Mouse (Mus musculus): Measurements from ENCODE around the gene Trim33. TPM values are rescaled to one million over a fixed set of nuclear protein-coding genes. Genes with fewer than 3 reads are reported as not detected.
A peak's percentile ranks its signal among the peaks of the same experiment; 100 is the strongest.

Gene Trim33
- polyA plus RNA-seq, 1 experiment from 2014 or later = 10.1 TPM

DNA sequence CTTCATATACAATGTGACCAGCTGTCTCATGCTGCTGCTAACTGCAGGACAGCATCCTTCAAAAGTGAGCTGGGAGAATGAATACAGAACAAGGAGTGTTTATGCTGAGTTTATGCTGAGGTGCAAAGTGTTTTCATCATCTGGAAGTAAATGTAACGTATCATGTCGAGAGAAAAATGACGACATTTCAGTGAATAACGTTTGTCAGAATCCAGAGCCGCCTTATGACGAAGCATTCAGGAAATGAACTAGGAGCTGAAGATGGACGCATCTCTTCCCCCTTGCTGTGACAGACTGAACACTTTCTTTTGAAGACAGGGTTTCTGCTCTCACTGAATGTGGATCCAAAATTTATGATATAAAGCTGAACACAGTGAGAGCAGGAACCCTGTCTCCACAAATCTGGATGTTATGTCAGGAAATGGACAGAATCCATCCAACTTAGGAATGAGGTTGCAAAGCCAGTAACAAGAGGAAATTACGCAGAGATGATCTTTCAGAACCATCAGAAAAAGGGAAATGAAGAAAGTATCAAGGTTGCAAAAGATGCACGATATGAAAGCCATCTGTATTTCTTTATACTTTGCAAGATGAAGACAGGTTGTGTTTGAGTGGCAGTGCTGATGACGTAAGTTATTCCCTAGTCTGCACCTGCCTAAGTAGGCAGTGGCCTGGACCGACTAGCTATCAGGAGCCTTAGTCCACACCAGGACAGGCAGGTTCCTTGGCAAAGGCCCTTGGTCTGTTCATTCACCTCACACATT, 85.3 kb downstream of the Trim33 start:
- no peaks in the 10 kb centered on the region for H3K9me3 ChIP-seq (replicated peaks)
- H3K4me3 ChIP-seq = no peak overlapping the region
- H3K36me3 ChIP-seq = 0 out of 2 replicates have a peak, but pooled peaks cover under 1% of the 10 kb centered on the region
- H3K27ac ChIP-seq = no peak overlapping the region
- no peak for ATAC-seq (replicated peaks; ENCODE audit: insufficient number of reproducible peaks, insufficient read depth, low FRiP score, low read depth)
- H3K4me1 ChIP-seq (replicated peaks) = no peaks in the 10 kb centered on the region
- H3K27me3 ChIP-seq = no peaks in the 10 kb centered on the region
- no peak overlapping the region for H3K4me2 ChIP-seq
- WGBS = 82% methylated on average over 11 of the region's 11 CpGs
- no peak overlapping the region for H3K9ac ChIP-seq

DNA sequence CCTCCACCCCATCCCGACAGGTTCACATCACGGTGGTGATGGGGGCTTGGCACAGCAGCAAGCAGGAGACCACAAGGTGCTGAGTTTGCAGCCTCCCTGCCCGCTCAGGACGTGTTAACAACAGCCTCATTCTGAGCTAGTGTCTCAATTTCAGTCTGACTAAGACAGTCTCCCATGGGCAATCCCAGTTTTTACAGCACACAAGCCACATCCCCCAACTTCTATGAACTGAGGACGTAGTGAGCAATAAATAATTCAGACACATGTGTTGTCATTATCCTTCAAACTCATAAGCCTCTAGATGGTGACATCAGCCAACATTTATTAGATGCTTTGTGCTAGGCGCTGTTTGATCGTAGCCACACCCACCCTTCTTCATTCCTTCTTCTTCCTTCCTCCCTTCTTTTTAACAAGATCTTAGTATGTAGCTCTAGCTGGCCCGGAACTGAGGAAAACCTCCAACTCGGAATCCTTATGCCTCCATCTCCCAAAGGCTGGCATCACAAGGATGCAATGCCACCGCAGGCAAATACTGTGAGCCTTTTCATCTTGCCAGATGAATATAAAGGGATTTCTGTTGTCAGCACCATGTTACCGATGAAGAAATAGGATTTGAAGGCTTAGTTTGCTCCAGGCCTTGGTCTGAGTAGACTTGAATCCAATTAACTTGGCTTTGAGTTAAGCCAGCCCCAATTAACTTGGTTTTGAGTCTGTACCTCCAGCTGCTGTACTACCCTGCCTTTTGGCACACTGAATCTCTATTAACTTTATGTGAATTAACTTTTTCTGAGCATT, 88.3 kb downstream of the Trim33 start:
- no peaks in the 10 kb centered on the region for H3K36me3 ChIP-seq
- H3K9me3 ChIP-seq (replicated peaks) = no peaks in the 10 kb centered on the region
- no peak overlapping the region for H3K9ac ChIP-seq
- no peak overlapping the region for H3K4me3 ChIP-seq
- WGBS = 76% methylated on average over 11 of the region's 11 CpGs
- H3K4me1 ChIP-seq (replicated peaks) = no peaks in the 10 kb centered on the region
- no peaks in the 10 kb centered on the region for H3K27me3 ChIP-seq
- no peak overlapping the region for H3K27ac ChIP-seq
- ATAC-seq (replicated peaks; ENCODE audit: insufficient number of reproducible peaks, insufficient read depth, low FRiP score, low read depth) = no peak
- H3K4me2 ChIP-seq = no peak overlapping the region

DNA sequence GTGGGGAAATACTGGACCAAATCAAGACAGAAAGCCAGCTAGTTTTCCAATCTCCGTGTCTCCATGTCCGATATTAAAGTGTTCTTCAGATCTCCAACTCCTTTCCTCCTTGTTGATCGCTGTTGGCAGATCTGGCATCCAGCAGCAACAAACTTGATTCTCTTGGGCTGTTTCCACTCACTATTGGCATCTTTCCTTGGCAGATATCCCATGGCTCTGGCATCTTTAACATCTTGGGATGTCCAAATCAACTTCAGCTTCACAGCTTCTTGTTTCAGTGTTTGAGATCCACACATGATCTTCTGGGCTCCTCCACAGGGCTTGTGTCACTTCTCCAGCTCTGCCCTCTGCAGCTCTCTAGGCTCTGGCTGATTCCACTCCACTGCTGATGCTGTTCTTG, 89.6 kb downstream of the Trim33 start:
- no peaks in the 10 kb centered on the region for H3K36me3 ChIP-seq
- H3K4me2 ChIP-seq = no peak overlapping the region
- no peak for ATAC-seq (replicated peaks; ENCODE audit: insufficient number of reproducible peaks, insufficient read depth, low FRiP score, low read depth)
- no peaks in the 10 kb centered on the region for H3K27me3 ChIP-seq
- no peaks in the 10 kb centered on the region for H3K4me1 ChIP-seq (replicated peaks)
- 88% methylated on average over 3 of the region's 3 CpGs for WGBS
- no peaks in the 10 kb centered on the region for H3K9me3 ChIP-seq (replicated peaks)
- no peak overlapping the region for H3K27ac ChIP-seq
- H3K9ac ChIP-seq = no peak overlapping the region
- no peak overlapping the region for H3K4me3 ChIP-seq

DNA sequence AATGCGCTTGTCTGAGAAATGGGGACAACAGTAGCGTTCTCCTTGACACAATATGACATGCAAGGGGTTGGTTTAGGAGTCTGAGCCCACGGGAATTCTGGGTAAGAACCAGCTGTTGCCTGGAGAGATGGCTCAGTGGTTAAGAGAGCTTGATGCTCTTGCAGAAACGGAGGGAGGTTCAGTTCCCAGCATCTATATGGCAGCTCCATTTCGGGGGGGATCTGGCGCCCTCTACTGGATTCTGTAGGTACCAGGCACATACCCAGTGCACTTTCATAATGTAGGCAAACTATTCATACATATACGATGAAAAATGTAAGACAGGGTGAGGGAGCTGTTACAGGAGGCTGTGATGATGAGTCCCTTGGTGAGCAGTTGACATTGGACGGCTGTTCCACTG, 94.9 kb downstream of the Trim33 start:
- Histone ChIP-seq H3K9ac (no peak overlapping the region), H3K36me3 (no peaks in the 10 kb centered on the region), H3K4me2 (no peak overlapping the region), H3K4me3 (no peak overlapping the region), H3K9me3 (replicated peaks) (no peaks in the 10 kb centered on the region), H3K27me3 (no peaks in the 10 kb centered on the region), H3K27ac (no peak overlapping the region), H3K4me1 (replicated peaks) (peaks cover 6% of the 10 kb centered on the region; the same call in 1 of the 2 replicates)
- ATAC-seq (replicated peaks; ENCODE audit: insufficient number of reproducible peaks, insufficient read depth, low FRiP score, low read depth) = no peak
- whole genome bisulfite sequencing = 31% methylated on average over 8 of the region's 8 CpGs

DNA sequence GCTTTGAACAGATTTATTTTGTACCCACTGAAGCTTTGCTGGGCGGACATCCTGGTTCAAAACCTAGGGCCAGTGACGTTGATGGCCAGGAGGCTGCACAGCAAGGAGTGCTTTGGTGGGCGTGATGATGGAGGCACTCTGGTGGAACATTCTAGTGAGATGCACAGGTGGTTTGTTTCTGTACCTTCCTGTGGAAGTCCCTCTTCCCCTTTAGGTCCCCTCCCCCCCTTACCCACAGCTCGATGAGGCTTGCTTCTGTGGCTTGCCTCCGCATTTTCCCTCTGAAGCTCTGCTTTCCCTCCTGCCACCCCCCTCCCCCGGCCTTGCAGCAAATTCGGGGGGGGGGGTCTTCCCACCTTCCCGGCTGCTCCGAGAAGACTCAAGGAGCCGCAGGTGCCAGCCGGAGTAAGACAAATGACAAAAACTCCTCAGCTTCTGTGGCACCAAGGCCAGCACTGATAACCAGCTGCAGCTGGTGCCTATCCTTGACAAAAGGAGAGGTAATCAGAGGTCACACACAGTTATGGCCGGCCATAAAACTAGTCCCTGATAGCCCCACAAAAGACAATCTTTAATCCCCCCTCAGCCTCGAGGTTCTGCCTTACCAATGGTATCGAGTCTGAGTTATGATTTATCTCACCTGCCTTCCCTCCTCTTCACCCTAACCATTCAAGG, 96.2 kb downstream of the Trim33 start:
- H3K4me2 ChIP-seq = no peak overlapping the region
- H3K9ac ChIP-seq = no peak overlapping the region
- no peak overlapping the region for H3K4me3 ChIP-seq
- no peak for ATAC-seq (replicated peaks; ENCODE audit: insufficient number of reproducible peaks, insufficient read depth, low FRiP score, low read depth)
- H3K4me1 ChIP-seq (replicated peaks) = peaks cover 6% of the 10 kb centered on the region; the same call in 1 of the 2 replicates
- no peaks in the 10 kb centered on the region for H3K36me3 ChIP-seq
- H3K27me3 ChIP-seq = no peaks in the 10 kb centered on the region
- H3K27ac ChIP-seq = no peak overlapping the region
- no peaks in the 10 kb centered on the region for H3K9me3 ChIP-seq (replicated peaks)
- 43% methylated on average over 14 of the region's 14 CpGs for WGBS

DNA sequence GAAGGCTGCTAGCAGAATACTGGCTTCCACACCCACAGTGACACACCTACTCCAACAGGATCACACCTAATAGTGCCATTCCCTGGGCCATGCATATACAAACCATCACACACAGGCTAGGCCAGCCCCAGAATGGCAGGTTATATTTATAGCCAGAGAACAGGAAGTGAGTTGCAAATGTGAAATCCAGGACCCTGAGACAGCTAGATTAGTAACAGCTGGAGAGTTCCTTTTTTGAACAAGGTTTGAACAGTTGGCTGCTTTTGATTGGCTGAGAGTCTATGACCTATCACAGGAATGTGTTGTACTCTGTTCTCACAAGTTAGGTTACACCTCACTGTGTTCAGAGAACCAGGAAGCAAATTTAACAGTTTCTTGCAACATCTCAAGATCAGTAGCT, 98.9 kb downstream of the Trim33 start:
- ATAC-seq (replicated peaks; ENCODE audit: insufficient number of reproducible peaks, insufficient read depth, low FRiP score, low read depth) = 0 out of 2 replicates have a peak, but pooled peaks have one; percentile 39

DNA sequence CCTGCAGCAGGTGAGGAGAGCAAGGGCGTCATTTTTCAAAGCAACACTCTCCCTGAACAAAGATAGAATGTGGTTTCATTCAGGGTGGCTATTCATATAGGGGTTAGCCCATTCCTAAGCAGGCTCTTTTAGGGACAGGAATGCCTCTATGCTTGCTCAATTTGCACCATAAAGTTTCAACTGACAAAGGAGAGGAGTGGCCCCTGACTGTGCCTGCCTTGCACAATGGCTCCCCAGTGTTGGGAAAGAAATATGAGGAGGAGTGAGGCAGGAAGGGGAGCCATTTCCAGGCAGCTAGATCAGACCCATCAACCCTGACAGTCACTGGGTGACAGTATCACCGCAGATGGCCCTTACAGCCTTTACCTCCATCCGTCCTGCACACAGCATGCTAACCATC, 100.3 kb downstream of the Trim33 start:
- Histone ChIP-seq H3K27me3 (no peaks in the 10 kb centered on the region), H3K4me1 (replicated peaks) (peaks cover 6% of the 10 kb centered on the region; the same call in 1 of the 2 replicates), H3K4me3 (no peak overlapping the region), H3K36me3 (no peaks in the 10 kb centered on the region), H3K27ac (no peak overlapping the region), H3K9ac (no peak overlapping the region), H3K4me2 (no peak overlapping the region), H3K9me3 (replicated peaks) (no peaks in the 10 kb centered on the region)
- 73% methylated on average over 3 of the region's 3 CpGs for WGBS
- no peak for ATAC-seq (replicated peaks; ENCODE audit: insufficient number of reproducible peaks, insufficient read depth, low FRiP score, low read depth)

More for the DNA sequence above, 98.9 kb downstream of the Trim33 start:
- H3K4me3 ChIP-seq = no peak overlapping the region
- no peaks in the 10 kb centered on the region for H3K27me3 ChIP-seq
- no peaks in the 10 kb centered on the region for H3K36me3 ChIP-seq
- H3K9me3 ChIP-seq (replicated peaks) = no peaks in the 10 kb centered on the region
- no peak overlapping the region for H3K27ac ChIP-seq
- H3K9ac ChIP-seq = no peak overlapping the region
- no peak overlapping the region for H3K4me2 ChIP-seq
- peaks cover 6% of the 10 kb centered on the region; the same call in 1 of the 2 replicates for H3K4me1 ChIP-seq (replicated peaks)

DNA sequence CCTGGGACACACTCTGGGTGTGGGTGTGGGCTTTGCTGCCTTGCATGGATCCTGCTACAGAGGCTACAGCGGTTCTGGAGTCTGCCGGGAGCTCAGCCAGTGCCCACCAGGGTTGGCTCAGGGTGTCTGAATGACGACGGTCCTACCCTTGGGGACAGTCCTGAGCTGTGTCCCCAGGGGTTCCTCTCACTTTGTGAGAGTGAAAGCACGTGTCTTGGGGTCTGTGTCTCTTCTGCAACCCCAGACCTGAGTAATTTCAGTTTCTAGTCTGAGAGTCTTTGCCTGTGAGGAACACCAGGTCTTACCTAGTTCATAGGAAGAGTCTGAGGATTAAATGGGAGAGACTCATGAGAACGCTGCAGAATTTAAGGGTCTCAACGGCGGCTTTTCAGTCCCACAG, 101.7 kb downstream of the Trim33 start:
- WGBS = 84% methylated on average over 8 of the region's 8 CpGs
- no peak overlapping the region for H3K4me2 ChIP-seq
- no peak for ATAC-seq (replicated peaks; ENCODE audit: insufficient number of reproducible peaks, insufficient read depth, low FRiP score, low read depth)

DNA sequence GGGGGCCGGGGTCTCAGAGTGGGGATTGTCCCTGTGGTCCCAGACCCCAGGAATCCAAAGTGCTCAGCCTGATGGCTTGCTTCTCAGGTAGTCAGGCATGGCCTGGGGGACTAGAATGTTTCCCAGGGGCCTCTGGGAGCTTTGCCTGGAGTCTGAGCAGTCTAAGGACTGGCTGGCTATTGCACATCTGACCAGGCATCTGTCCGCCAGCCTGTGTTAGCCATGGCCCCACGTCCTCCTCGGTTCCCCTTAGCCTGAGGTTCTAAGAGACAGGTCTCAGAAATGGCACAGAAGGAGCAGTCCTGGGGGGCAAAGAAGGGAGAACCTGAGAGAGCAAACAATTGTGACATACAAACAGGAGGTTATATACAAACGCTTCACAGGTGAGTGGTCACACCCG, 102.3 kb downstream of the Trim33 start:
- H3K36me3 ChIP-seq = no peaks in the 10 kb centered on the region
- H3K4me2 ChIP-seq = no peak overlapping the region
- ATAC-seq (replicated peaks; ENCODE audit: insufficient number of reproducible peaks, insufficient read depth, low FRiP score, low read depth) = no peak
- peaks cover 9% of the 10 kb centered on the region; the same call in 1 of the 2 replicates for H3K4me1 ChIP-seq (replicated peaks)
- H3K4me3 ChIP-seq = no peak overlapping the region
- no peak overlapping the region for H3K27ac ChIP-seq
- H3K9me3 ChIP-seq (replicated peaks) = no peaks in the 10 kb centered on the region
- no peak overlapping the region for H3K9ac ChIP-seq
- no peaks in the 10 kb centered on the region for H3K27me3 ChIP-seq
- 92% methylated on average over 6 of the region's 6 CpGs for WGBS

More for the DNA sequence above, 101.7 kb downstream of the Trim33 start:
- peaks cover 9% of the 10 kb centered on the region; the same call in 1 of the 2 replicates for H3K4me1 ChIP-seq (replicated peaks)
- no peak overlapping the region for H3K4me3 ChIP-seq
- no peak overlapping the region for H3K27ac ChIP-seq
- no peaks in the 10 kb centered on the region for H3K9me3 ChIP-seq (replicated peaks)
- H3K27me3 ChIP-seq = no peaks in the 10 kb centered on the region
- H3K36me3 ChIP-seq = no peaks in the 10 kb centered on the region
- H3K9ac ChIP-seq = no peak overlapping the region

DNA sequence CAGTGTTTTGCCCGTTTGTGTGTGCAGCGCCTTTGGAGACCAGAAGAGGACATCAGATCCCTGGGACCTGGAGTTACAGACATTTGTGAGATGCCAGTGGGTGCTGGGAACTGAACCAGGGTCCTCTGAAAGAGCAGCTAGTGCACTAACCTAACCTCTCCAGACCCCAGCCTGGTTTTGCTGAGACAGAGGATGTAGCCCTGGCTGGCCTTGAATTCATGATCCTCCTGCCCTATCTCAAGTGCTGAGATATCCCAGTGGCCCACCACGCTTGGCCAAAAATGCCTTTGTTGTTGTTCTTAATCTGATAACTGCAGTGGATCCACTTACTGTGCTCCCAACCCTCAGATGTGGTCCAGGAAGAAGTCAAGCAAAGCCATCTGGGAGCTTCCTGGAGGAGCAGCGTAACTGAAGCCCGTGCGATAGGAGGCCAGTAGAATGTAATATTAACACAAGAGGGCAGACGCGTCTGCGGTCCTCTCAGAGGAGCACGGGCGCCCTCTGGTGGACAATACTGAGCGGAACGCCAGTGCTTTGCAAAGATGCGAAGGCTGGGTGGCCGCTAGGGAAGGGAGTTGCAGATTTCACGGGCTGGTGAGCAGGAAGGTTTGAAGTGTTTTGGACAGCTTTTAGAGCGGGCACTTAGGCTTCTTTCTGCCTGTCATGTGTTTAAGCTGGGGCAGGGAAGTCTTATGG, 103.9 kb downstream of the Trim33 start:
- 0 out of 2 replicates have a peak, but pooled peaks have one; percentile 41 for ATAC-seq (replicated peaks; ENCODE audit: insufficient number of reproducible peaks, insufficient read depth, low FRiP score, low read depth)
- WGBS = 18% methylated on average over 17 of the region's 17 CpGs
- H3K4me1 ChIP-seq (replicated peaks) = peaks cover 6% of the 10 kb centered on the region; the same call in 1 of the 2 replicates
- no peak overlapping the region for H3K9ac ChIP-seq
- no peak overlapping the region for H3K4me3 ChIP-seq
- H3K36me3 ChIP-seq = no peaks in the 10 kb centered on the region
- H3K27ac ChIP-seq = no peak overlapping the region
- peak overlapping the region; percentile 28; the same call in 1 of the 2 replicates for H3K4me2 ChIP-seq
- H3K9me3 ChIP-seq (replicated peaks) = no peaks in the 10 kb centered on the region
- H3K27me3 ChIP-seq = no peaks in the 10 kb centered on the region

DNA sequence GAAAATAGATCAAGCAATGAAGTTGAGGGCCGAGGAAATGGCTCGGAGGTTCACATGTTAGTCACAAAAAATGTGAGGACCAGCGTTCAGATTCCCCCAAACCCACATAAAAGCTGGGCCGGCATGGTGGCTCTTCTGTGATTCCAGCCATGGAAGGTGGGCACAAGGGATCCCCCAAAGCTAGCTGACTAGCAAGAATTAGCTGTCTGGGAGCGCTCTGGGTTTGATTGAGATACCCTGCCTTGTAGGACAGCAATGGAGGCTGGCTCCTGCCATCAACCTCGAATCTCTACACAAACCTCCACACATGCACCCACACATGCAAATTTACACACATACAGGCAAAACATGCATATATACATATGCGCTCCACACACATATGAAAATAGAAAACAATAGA, 105.4 kb downstream of the Trim33 start:
- 85% methylated on average over 7 of the region's 7 CpGs for WGBS
- Histone ChIP-seq H3K4me3 (no peak overlapping the region), H3K4me1 (replicated peaks) (0 out of 2 replicates have a peak, but pooled peaks cover 3% of the 10 kb centered on the region), H3K27ac (no peak overlapping the region; the same call in 1 of the 2 replicates), H3K9ac (no peak overlapping the region), H3K9me3 (replicated peaks) (no peaks in the 10 kb centered on the region), H3K4me2 (no peak overlapping the region), H3K36me3 (no peaks in the 10 kb centered on the region), H3K27me3 (no peaks in the 10 kb centered on the region)
- no peak for ATAC-seq (replicated peaks; ENCODE audit: insufficient number of reproducible peaks, insufficient read depth, low FRiP score, low read depth)

All from heart, embryonic 15.5 days (tissue).